Mouse (Mus musculus): Measurements from ENCODE around the gene Pafah1b2.
A peak's percentile ranks its signal among the peaks of the same experiment; 100 is the strongest.

Pafah1b2 gene

DNA sequence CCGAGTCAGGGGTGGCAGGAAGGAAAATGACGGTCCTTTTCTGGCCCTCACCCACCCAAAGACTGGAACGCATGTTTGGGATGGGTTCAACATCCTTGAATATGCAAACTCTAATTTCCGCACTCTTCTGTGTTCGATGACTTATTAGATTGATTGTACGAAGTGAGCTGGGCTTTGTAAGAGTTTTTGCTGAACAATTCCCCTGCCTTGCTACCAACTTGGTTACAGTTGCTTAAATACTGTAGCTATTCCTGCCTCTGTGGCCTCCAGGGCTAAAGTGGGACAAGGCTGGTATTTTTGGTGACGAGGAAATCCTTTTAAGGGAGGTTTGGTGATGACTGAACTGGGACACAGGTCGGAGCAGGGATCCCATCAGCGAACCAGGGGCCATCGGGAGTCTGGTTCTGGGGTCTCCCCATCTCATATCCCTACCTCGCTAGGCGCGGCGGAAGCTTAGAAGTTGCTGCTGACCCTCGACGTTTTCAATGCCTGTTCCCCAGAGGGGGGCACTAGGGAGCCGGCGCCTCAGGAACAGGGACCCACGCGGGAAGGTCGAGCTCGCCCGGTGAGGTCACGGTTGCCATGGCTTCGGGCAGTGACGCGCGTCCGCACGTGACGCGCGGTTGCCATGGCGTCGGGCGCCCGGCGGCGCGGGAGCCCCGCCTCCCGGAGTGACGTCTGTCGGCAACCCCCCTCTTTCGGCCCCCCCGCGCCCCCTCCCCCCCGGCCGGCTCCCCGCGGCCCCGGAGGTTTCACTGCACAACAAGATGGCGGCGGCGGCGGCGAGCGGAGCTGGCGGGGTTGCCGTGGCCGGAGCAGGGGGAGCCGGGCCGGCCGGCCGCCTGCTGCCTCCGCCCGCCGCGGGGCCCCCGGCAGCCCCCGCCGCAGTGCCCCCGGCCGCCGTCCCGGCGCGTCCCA is at the start of gene Pafah1b2, which contains the start of gene Sik3:
Gene Pafah1b2, minus strand, starts transcription at position 600 of the 918 bp plus-strand sequence.
Gene Sik3, plus strand, starts transcription at position 730 of the 918 bp plus-strand sequence.
- DNase-seq (ENCODE audit: low spot score), result peak; percentile 96

DNA sequence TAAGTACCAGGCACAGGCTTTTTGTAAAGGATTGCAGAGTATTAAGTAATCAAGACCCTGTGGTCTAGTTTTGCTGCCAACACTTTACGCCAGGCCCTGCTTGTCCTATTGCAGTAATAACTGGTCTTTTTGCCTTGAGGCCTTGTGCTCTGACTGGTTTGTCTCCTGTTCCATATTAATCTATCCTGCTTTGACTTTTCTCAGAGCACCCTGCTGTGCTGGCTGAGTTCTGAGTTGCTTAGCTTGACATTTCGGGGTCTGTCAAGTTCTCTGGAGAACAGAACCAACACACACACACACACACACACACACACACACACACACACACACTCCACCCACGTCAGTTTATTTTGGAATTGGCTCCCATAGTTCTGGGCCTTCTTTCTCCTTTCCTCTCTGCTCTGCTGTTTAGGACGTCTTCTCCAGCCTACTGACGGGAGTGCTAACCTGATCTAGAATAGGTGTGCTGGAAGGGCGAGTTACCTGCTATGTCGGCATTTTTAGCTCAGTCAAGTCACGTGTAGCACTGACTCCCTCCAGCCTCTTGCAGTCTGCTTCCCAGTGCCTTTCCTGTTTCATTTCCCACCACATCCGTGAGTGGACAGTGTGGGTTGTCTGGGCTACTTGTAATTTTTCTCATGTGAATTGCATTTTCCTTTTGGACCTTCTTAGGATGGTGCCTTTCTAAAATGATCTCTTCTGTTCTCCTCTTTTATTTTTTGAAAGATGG is 49.4 kb upstream of the Pafah1b2 start:
- DNase-seq (ENCODE audit: low spot score), result no peak

DNA sequence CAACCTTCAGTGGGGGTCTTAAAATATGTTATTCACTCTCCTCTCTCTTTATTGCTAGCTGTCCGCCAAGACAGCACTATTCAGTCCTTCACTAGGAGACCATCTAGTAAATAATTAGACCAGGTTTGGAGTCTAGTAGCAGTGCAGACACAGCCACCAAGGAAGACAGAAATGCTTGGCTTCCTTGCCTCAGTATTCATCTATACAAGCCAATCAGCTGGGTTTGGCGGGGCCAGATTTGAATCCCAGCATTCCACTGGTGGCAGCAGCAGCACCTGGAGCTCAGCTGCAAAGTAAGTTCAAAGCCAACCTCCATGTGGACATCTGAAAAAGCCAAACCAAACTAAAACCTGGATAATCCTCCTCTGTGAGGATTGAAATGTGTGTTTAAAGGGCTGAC is 47.8 kb upstream of the Pafah1b2 start:
- no peak for DNase-seq (ENCODE audit: low spot score)

DNA sequence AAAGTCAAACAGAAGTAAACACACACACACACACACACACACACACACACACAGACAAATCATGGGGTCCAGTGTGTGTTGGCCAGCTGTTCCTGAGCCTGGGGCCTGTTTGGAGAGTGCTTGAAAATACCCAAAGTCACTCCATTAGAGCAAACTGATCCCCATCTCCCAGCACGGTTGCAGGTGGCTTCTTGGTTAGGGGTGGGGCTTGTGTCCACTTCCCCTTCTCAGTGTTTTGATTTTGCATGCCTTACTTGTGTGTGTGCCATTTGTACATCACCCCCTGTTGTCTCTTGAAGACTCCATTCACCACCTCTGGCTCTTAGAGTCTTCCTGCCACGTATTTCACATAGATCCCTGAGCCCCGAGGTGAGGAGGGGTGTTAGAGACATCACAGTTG is 45.6 kb upstream of the Pafah1b2 start:
- no peak for DNase-seq (ENCODE audit: low spot score)

GRCm38 (mm10) chr9:46053014-46053666 is 40.6 kb upstream of the Pafah1b2 start:
- DNase-seq (ENCODE audit: low spot score), result no peak

- DNase-seq (ENCODE audit: low spot score), result no peak
These were observed 37.7 kb upstream of the Pafah1b2 start for GRCm38 (mm10) chr9:46050203-46050602.

- no peak for DNase-seq (ENCODE audit: low spot score)
These were observed 37.0 kb upstream of the Pafah1b2 start for GRCm38 (mm10) chr9:46049525-46049924.

- DNase-seq (ENCODE audit: low spot score), result no peak
These were observed 34.4 kb upstream of the Pafah1b2 start for GRCm38 (mm10) chr9:46046724-46047517.

DNA sequence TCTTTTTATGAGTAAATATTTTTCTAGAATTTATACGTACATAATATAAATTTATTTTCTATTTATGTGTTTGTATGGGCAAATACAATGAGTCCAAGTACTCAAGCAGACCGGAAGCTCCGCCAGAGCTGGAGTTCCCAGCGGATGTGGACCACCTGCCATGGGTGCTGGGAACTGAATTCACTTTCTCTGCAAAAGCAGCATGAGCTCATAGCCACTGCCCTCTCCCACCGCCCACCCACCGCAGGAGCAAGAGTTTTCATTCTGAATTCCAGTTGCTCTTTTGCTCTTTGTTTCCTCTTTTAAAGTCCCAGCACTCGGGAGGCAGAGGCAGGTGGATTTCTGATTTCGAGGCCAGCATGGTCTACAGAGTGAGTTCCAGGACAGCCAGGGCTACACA is 31.1 kb upstream of the Pafah1b2 start:
- no peak for DNase-seq (ENCODE audit: low spot score)

- DNase-seq (ENCODE audit: low spot score), result no peak
These were observed 29.9 kb upstream of the Pafah1b2 start for GRCm38 (mm10) chr9:46042387-46042786.

DNA sequence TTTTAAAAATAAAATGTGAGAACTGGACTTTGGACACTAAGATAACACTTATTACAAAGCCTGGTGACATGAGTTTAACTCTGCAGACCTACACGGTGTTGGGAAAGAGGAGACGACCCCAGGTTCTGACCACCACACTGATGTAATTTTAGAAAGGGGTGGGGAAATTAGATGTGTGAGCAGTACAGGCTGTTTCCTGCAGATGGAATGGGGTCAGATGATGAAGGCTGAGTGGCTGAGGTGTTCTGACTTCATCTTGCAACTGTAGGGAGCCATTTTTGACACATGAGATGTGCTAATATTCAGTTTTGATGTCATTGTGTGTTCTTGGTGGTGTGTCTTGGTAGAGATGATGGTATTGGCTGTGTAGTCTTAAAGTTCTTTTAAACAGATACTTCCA is 28.7 kb upstream of the Pafah1b2 start:
- no peak for DNase-seq (ENCODE audit: low spot score)

DNA sequence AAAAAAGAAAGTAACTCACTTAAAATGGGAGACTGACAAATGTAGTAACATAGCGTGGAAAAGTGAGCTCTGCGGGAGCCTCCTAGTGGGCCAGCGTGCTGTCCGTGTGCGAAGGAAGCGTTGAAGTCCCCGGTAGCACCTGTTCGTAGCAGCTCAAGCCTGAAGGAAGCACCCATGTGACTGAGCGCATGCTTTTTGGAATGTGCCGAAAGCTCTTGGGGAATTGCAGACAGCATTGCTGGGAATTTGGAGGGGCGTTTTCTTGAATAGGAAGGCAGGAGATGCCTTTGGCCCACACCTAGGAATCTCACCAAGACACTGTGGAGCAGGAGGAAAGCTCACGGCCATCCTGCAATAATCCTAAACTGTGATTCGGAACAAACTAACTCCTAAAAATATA is 26.3 kb upstream of the Pafah1b2 start:
- no peak for DNase-seq (ENCODE audit: low spot score)

DNA sequence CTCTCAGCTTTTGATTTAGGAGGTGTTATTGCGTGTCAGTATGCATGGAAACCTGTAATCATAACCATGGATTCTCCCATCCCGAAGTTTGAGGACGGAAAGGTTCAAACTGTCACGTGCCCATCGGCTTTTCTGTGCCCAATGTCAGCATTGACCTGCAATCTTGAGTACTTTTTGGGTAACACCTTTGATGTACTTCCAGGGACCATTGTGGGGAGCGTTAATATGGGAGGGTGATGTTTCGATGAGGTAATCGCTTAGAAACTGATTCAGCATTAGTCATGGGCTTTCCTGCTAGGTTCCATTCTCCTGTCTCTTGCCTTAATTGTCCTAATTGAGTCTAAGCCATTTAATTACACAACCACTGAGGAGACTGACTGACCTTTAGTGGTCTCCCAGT is 24.4 kb upstream of the Pafah1b2 start:
- no peak for DNase-seq (ENCODE audit: low spot score)

GRCm38 (mm10) chr9:46035290-46035871 is 22.9 kb upstream of the Pafah1b2 start:
- DNase-seq (ENCODE audit: low spot score), result no peak

DNA sequence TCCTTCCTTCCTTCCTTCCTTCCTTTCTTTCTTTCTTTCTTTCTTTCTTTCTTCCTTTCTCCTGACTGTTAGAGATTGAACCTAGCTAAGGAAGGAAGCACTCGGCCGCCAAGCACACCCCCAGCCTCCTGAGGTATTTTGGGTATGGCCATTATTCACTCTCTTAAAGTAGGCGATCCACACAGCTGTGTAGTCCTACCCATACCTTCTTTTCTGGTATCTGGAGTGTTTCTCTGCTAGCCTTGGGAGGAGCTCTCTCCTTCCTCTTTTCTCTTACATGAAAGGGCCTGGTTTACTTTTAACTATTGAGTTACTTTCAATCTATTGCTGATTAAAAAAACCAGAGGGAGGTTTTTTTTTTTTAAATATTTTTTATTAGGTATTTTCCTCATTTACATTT is 21.4 kb upstream of the Pafah1b2 start:
- no peak for DNase-seq (ENCODE audit: low spot score)

- no peak for DNase-seq (ENCODE audit: low spot score)
These were observed 20.6 kb upstream of the Pafah1b2 start for GRCm38 (mm10) chr9:46033058-46033457.

GRCm38 (mm10) chr9:46032190-46032589 is 19.7 kb upstream of the Pafah1b2 start:
- DNase-seq (ENCODE audit: low spot score), result peak; percentile 29

- no peak for DNase-seq (ENCODE audit: low spot score)
These were observed 18.5 kb upstream of the Pafah1b2 start for GRCm38 (mm10) chr9:46030968-46031367.

DNA sequence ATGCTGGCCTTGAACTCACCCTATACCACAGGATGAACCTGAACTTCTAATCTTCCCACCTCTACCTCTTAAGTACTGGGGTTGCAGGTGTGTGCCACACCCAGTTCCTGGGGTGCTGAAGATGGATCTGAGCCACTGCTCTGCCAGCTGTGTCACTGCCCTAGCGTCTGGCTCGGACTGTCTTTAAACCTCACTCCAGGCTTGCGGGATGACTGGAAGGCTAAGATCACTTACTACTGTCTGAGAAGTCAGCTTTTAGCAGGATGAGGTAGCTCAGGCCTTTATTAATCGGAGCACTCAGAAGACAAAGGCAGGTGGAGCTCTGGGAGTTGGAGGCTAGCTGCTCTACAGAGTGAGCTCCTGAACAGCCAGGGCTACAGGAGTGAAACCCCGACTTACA is 17.7 kb upstream of the Pafah1b2 start:
- DNase-seq (ENCODE audit: low spot score), result no peak

- DNase-seq (ENCODE audit: low spot score), result no peak
These were observed 17.0 kb upstream of the Pafah1b2 start for GRCm38 (mm10) chr9:46029534-46029933.

GRCm38 (mm10) chr9:46027994-46028393 is 15.5 kb upstream of the Pafah1b2 start:
- no peak for DNase-seq (ENCODE audit: low spot score)
